Mouse (Mus musculus) heart, embryonic 10.5 days (tissue): ENCODE data around the gene Tex22. TPM values are rescaled to one million over a fixed set of nuclear protein-coding genes. Genes with fewer than 3 reads are reported as not detected.

Experiments used
- DNase-seq: peaks from one replicate; pipeline ENCODE4 v3.0.0-alpha.2; 2017; ENCODE audit warnings: low spot score
- H3K27ac ChIP-seq: fragments of 300-500 bp; sonication (generic); 2 replicates; pipeline ENCODE4 v1.5.1; 2016; ENCODE audit warnings: mild to moderate bottlenecking
- H3K27me3 ChIP-seq: fragments of 300-500 bp; sonication (generic); 2 replicates; pipeline ENCODE4 v1.6.1; 2016; ENCODE audit warnings: mild to moderate bottlenecking; ENCODE audit not compliant: poor library complexity, insufficient read depth, severe bottlenecking
- H3K36me3 ChIP-seq: fragments of 300-500 bp; sonication (generic); 2 replicates; pipeline ENCODE4 v1.6.1; 2016; ENCODE audit warnings: mild to moderate bottlenecking, moderate library complexity
- H3K4me1 ChIP-seq: fragments of 300-500 bp; sonication (generic); 2 replicates; pipeline ENCODE4 v1.6.1; 2016; ENCODE audit warnings: mild to moderate bottlenecking
- H3K4me3 ChIP-seq: fragments of 300-500 bp; sonication (generic); 2 replicates; pipeline ENCODE4 v1.5.1; 2016; ENCODE audit warnings: mild to moderate bottlenecking, moderate library complexity
- H3K9me3 ChIP-seq: fragments of 300-500 bp; sonication (generic); 2 replicates; pipeline ENCODE4 v1.6.1; 2016; ENCODE audit warnings: mild to moderate bottlenecking, moderate library complexity
- WGBS: fragments of 180-500 bp; shearing (Covaris S2); methylation state at CpG from one replicate; pipeline ENCODE4 v1.1.7; 2016; 5-methylcytosine and 5-hydroxymethylcytosine counted together
- polyA plus RNA-seq: library from polyadenylated mRNA; unstranded; fragments of >200 nt; fragmentation: Nextera tagmentation; extraction: Ambion mirVana; gene quantifications from 2 replicates; pipeline ENCODE4 v1.2.1, GENCODE M21; 2016

The Tex22 gene
- polyA plus RNA-seq, 1 experiment from 2014 or later: not detected

DNA sequence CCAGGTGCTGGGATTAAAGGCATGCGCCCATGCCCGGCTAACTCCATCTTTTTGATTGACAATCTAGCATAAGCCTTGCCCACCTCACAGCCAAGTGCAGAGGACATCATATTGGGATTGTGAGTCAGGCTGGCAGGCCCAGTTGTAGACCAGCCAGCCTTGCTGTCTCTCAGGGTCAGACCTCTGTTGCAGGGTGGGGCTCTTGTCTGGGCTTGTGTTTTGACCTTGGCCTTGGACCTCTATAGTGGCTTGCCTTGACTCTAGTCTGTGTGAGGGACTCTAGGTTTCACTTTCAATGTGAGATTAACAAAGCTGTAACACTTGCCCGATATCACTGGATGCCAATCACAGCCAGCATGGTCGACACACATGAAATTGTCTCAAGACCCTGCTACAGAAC lies 39.8 kb downstream of the Tex22 start:
- no peak for DNase-seq
- Histone ChIP-seq H3K9me3 (no peaks in the 10 kb centered on the region), H3K4me3 (no peak overlapping the region), H3K36me3 (peaks cover 70% of the 10 kb centered on the region), H3K27ac (no peak overlapping the region), H3K4me1 (peaks cover 19% of the 10 kb centered on the region), H3K27me3 (no peaks in the 10 kb centered on the region)
- 91% methylated on average over 4 of the region's 4 CpGs for WGBS

GRCm38 (mm10) chr12:113114856-113115538 lies 40.7 kb downstream of the Tex22 start:
- H3K4me3 ChIP-seq: no peak overlapping the region
- peaks cover 24% of the 10 kb centered on the region for H3K4me1 ChIP-seq
- no peak for DNase-seq
- H3K27ac ChIP-seq: no peak overlapping the region
- no peaks in the 10 kb centered on the region for H3K9me3 ChIP-seq
- H3K27me3 ChIP-seq: no peaks in the 10 kb centered on the region
- peaks cover 78% of the 10 kb centered on the region for H3K36me3 ChIP-seq
- WGBS: 82% methylated on average over 16 of the region's 16 CpGs

DNA sequence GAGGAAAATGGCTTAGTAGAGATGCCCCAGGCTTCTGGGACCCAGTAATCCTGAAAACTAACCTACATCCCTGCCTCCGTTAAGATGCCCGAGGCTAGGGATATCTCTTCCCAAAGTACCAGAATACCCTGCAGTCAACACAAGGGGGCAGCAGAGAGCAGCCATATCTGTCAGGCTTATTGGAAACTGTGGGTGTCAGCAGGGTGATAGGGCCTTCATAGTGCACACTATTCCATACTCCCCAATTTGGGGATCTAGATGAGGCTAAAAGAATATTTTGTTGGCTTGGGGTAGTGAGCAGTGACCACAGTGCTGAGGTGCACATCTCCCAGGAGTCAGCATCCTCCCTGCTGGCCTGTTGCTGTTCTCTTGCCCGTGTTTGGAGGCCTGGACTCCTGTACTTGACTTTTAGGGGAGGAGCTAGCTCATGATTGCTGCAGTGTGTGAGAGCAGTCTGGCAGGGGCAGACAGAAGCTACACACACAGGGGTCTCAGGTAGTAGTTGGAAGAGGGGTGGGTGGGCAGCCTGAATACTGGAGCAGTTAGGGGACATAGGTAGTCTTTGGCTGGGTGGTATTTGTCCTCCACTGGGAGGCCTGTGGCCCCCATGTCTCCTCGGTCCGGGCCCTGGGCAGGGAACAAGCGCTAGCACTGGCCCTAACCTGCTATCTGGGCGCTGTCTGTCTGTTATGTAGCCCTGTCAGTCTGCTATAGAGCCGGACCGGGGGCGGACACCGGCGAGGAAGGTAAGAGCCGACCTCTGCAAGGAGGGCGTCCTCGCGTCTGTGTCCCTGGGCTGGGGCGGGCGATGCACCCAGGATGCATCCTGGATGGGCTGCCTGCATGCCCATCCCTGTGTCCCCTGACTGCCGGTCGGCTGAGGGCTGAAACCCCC lies 45.5 kb downstream of the Tex22 start:
- no peaks in the 10 kb centered on the region for H3K9me3 ChIP-seq
- no peaks in the 10 kb centered on the region for H3K27me3 ChIP-seq
- H3K4me3 ChIP-seq: no peak overlapping the region
- H3K4me1 ChIP-seq: peaks cover 17% of the 10 kb centered on the region
- peak overlapping the region; percentile 47; the same call in 1 of the 2 replicates for H3K27ac ChIP-seq
- WGBS: 82% methylated on average over 20 of the region's 20 CpGs
- DNase-seq: peak; percentile 91
- peaks cover 95% of the 10 kb centered on the region for H3K36me3 ChIP-seq

DNA sequence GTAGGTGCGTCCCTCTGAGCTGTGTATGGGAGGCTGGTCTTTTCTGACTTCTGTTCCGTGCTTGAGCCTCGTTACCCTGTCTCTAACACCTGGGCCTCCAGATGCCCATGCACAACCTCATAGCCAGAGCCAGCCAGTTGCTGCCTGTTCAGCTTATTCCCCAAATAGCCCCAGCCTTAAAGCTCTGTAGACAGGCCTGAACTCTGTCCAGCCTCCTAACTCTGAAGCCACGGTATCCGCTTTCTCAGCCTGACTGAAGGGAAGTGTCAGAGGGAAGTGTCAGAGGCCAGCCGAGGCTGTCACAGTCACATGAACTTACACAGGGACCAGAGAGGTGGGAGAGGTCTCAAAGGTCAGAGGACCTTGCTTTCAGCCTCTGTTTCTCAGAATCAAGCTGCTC lies 50.4 kb downstream of the Tex22 start:
- Histone ChIP-seq H3K9me3 (no peaks in the 10 kb centered on the region), H3K4me3 (no peak overlapping the region), H3K4me1 (peaks cover 12% of the 10 kb centered on the region), H3K27me3 (no peaks in the 10 kb centered on the region), H3K36me3 (peaks cover 100% of the 10 kb centered on the region), H3K27ac (peak overlapping the region; percentile 69)
- WGBS: 61% methylated on average over 6 of the region's 6 CpGs
- no peak for DNase-seq

GRCm38 (mm10) chr12:113130732-113131131 lies 56.4 kb downstream of the Tex22 start:
- Histone ChIP-seq H3K36me3 (peaks cover 100% of the 10 kb centered on the region), H3K27ac (no peak overlapping the region), H3K9me3 (no peaks in the 10 kb centered on the region), H3K4me3 (no peak overlapping the region), H3K4me1 (peaks cover 39% of the 10 kb centered on the region), H3K27me3 (no peaks in the 10 kb centered on the region)
- WGBS: over 99% methylated on average over 8 of the region's 8 CpGs
- no peak for DNase-seq

DNA sequence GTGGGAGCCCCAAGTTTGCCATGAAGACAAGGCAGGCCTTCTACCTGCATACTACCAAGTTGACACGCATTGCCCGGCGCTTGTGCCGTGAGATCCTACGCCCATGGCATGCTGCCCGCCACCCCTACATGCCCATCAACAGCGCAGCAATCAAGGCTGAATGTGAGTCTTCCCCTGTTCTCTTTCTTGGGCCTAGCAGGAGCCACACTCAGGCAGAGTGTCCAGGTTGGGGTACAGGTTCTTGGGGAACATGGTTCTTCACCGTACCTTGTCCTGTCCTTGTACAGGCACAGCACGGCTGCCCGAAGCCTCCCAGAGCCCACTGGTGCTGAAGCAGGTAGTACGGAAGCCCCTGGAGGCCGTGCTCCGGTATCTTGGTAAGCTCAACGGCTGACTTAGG lies 57.3 kb downstream of the Tex22 start:
- 94% methylated on average over 14 of the region's 14 CpGs for WGBS
- Histone ChIP-seq H3K27ac (peak overlapping the region; percentile 81; the same call in 1 of the 2 replicates), H3K9me3 (no peaks in the 10 kb centered on the region), H3K4me3 (no peak overlapping the region), H3K4me1 (peaks cover 48% of the 10 kb centered on the region), H3K36me3 (peaks cover 100% of the 10 kb centered on the region), H3K27me3 (no peaks in the 10 kb centered on the region)
- DNase-seq: no peak

DNA sequence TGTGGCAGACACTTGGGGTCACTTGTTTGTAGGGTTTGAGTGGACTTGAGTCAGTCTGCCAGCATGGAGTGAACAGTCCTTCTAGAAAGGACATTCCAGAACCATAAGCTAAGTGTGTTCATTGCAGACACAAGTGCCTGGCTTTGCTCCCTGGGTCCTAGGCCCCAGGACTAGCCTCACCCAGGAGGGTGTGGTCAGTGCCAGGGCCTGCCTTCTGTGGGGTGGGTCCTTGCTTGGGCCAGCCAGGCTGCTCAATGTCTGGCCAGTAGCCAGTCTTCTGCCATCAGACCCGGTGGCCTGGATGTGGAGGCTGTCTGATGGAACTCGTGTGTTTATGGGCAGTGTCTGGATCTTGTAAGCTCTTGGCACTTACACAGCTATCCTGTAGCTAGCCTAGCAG lies 58.3 kb downstream of the Tex22 start:
- Histone ChIP-seq H3K27me3 (no peaks in the 10 kb centered on the region), H3K9me3 (no peaks in the 10 kb centered on the region), H3K4me3 (peak overlapping the region; percentile 7; the same call in 1 of the 2 replicates), H3K4me1 (peaks cover 57% of the 10 kb centered on the region), H3K27ac (peak overlapping the region; percentile 81), H3K36me3 (peaks cover 100% of the 10 kb centered on the region)
- DNase-seq: peak; percentile 90
- 26% methylated on average over 2 of the region's 2 CpGs for WGBS

DNA sequence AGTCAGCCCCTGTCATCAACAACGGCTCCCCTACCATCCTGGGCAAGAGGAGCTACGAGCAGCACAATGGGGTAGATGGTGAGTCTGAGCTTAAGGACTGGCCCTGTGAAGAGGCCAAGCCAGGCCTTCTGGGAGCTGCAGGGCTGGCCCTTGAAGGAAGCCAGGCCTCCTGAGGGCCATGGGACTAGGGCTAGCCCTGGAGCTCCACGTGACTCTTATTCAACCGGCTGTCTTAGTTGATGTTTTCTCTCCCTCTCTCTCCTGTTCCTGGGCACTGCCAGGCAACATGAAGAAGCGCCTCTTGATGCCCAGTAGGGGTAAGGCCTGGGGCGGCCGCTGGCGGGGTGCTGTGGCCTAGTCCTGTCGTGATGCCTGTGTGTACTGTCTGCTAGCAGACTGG lies 59.0 kb downstream of the Tex22 start:
- Histone ChIP-seq H3K27ac (peak overlapping the region; percentile 81), H3K36me3 (peaks cover 97% of the 10 kb centered on the region), H3K27me3 (no peaks in the 10 kb centered on the region), H3K4me3 (peak overlapping the region; percentile 7), H3K9me3 (no peaks in the 10 kb centered on the region), H3K4me1 (peaks cover 64% of the 10 kb centered on the region)
- WGBS: 80% methylated on average over 9 of the region's 9 CpGs
- DNase-seq: no peak

DNA sequence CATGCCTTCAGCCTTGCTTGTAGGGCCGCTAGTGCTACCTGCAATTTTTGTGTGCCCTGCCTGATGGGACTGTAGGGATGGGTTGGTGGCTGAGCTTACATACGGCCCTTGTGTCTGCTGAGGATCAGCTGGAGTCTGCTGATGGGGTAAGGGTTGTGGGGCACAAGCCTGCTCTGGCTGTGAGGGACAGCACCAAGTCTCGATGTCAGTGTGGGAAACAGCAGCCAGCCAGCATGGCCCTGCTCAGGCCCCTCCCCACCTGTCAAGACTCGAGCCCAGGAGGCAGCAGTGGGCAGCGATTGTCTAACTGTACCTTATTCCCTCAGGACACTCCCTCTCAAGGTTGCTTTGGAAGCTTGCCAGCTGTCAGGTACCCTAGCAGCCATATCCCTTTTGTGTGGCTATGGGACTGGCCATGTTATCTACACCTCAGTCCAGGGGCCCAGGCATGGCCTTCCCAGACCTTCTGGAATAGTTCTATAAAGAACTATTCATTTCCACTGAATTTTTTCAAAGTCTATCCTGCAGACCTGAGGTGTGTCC lies 59.6 kb downstream of the Tex22 start:
- Histone ChIP-seq H3K4me3 (no peak overlapping the region), H3K9me3 (no peaks in the 10 kb centered on the region), H3K27me3 (no peaks in the 10 kb centered on the region), H3K27ac (peak overlapping the region; percentile 81; the same call in 1 of the 2 replicates), H3K36me3 (peaks cover 91% of the 10 kb centered on the region), H3K4me1 (peaks cover 71% of the 10 kb centered on the region)
- WGBS: 78% methylated on average over 5 of the region's 5 CpGs
- no peak for DNase-seq

DNA sequence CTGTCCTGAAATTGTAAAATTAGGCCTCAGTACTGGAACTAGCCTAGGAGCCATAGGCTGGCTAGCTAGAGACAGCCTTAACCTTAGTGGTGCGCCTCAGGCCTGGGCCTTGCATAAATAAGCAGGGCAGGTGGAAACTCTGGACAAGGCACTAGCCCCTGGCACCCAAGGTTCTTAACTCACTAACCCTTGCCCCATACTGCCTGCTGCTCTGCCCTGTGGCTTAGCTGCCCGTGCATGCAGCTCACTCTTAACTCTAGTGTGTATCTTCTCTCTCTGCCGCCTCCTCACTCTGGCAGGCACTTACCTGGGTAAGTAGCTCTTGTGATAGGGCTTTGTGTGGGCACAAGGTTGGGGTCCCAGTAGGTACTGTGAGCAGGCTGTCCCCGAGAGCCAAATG lies 60.2 kb downstream of the Tex22 start:
- Histone ChIP-seq H3K27ac (peak overlapping the region; percentile 85; the same call in 1 of the 2 replicates), H3K9me3 (no peaks in the 10 kb centered on the region), H3K36me3 (peaks cover 85% of the 10 kb centered on the region), H3K4me1 (peaks cover 77% of the 10 kb centered on the region), H3K27me3 (no peaks in the 10 kb centered on the region), H3K4me3 (no peak overlapping the region)
- DNase-seq: no peak
- WGBS: 79% methylated on average over 4 of the region's 4 CpGs

- H3K27ac ChIP-seq: peak overlapping the region; percentile 85; the same call in 1 of the 2 replicates
- 84% methylated on average over 7 of the region's 7 CpGs for WGBS
- peaks cover 86% of the 10 kb centered on the region for H3K4me1 ChIP-seq
- DNase-seq: no peak
- H3K4me3 ChIP-seq: no peak overlapping the region
- peaks cover 76% of the 10 kb centered on the region for H3K36me3 ChIP-seq
- H3K9me3 ChIP-seq: no peaks in the 10 kb centered on the region
- H3K27me3 ChIP-seq: no peaks in the 10 kb centered on the region
Observed at GRCm38 (mm10) chr12:113135401-113135800, 61.1 kb downstream of the Tex22 start.

- H3K27ac ChIP-seq: peak overlapping the region; percentile 85
- peaks cover 64% of the 10 kb centered on the region for H3K36me3 ChIP-seq
- no peaks in the 10 kb centered on the region for H3K27me3 ChIP-seq
- H3K9me3 ChIP-seq: no peaks in the 10 kb centered on the region
- DNase-seq: no peak
- WGBS: 72% methylated on average over 17 of the region's 17 CpGs
- no peak overlapping the region for H3K4me3 ChIP-seq
- peaks cover 88% of the 10 kb centered on the region for H3K4me1 ChIP-seq
Observed at GRCm38 (mm10) chr12:113136492-113137020, 62.3 kb downstream of the Tex22 start.
